Mouse (Mus musculus) myocyte (in vitro differentiated cells): ENCODE data around the gene Ppfibp1. TPM values are rescaled to one million over a fixed set of nuclear protein-coding genes. Genes with fewer than 3 reads are reported as not detected.
A peak's percentile ranks its signal among the peaks of the same experiment; 100 is the strongest.

Experiments used
- H3K27me3 ChIP-seq: one replicate; pipeline ENCODE4 v1.6.1; 2011; ENCODE audit not compliant: control insufficient read depth, insufficient read depth, insufficient read length
- H3K36me3 ChIP-seq: one replicate; pipeline ENCODE4 v1.6.1; 2011; ENCODE audit not compliant: control insufficient read depth, insufficient read depth
- H3K4me2 ChIP-seq: one replicate; pipeline ENCODE4 v1.6.1; 2011; ENCODE audit warnings: low read depth, control low read depth
- H3K4me3 ChIP-seq: one replicate; pipeline ENCODE4 v1.5.1; 2011; ENCODE audit warnings: mild to moderate bottlenecking, control low read depth, moderate library complexity
- H3K79me2 ChIP-seq: one replicate; pipeline ENCODE4 v1.6.1; 2011; ENCODE audit not compliant: control insufficient read depth, insufficient read depth
- H3ac ChIP-seq: one replicate; pipeline ENCODE4 v1.6.1; 2011; ENCODE audit not compliant: control insufficient read depth, insufficient read length
- CEBPB ChIP-seq: IDR thresholded peaks from 2 replicates; pipeline ENCODE4 v1.6.1; 2011; ENCODE audit warnings: mild to moderate bottlenecking, moderate library complexity; ENCODE audit not compliant: poor library complexity, insufficient read depth, severe bottlenecking
- E2F4 ChIP-seq: IDR thresholded peaks from one replicate; pipeline ENCODE4 v1.6.1; 2011; ENCODE audit warnings: mild to moderate bottlenecking, control low read depth, moderate library complexity; ENCODE audit not compliant: insufficient read depth
- MAX ChIP-seq: IDR thresholded peaks from one replicate; pipeline ENCODE4 v1.6.1; 2011; ENCODE audit warnings: low read depth, mild to moderate bottlenecking, control low read depth
- MYOD1 ChIP-seq, 3 experiments: IDR thresholded peaks; one replicate each; pipeline ENCODE4 v1.6.1; 2011; ENCODE audit warnings: control low read depth in 2 of 3, low read depth in 2 of 3, mild to moderate bottlenecking in 2 of 3, moderate library complexity in 1 of 3; ENCODE audit not compliant: insufficient read length in 2 of 3, control insufficient read depth in 1 of 3
- MYOG ChIP-seq, 3 experiments: IDR thresholded peaks; one replicate each; pipeline ENCODE4 v1.6.1; 2011; ENCODE audit warnings: control low read depth in 2 of 3, low read depth in 2 of 3, mild to moderate bottlenecking in 2 of 3; ENCODE audit not compliant: insufficient read length in 2 of 3, control insufficient read depth in 1 of 3, insufficient read depth in 1 of 3
- POLR2A ChIP-seq: IDR thresholded peaks from one replicate; pipeline ENCODE4 v1.6.1; 2011; ENCODE audit warnings: low read depth, mild to moderate bottlenecking, control low read depth, moderate library complexity; ENCODE audit not compliant: insufficient read length
- POLR2AphosphoS2 ChIP-seq: IDR thresholded peaks from one replicate; pipeline ENCODE4 v1.6.1; 2011; ENCODE audit warnings: low read depth, control low read depth; ENCODE audit not compliant: insufficient read length
- REST ChIP-seq: IDR thresholded peaks from one replicate; pipeline ENCODE4 v1.6.1; 2011; ENCODE audit warnings: mild to moderate bottlenecking, control low read depth, moderate library complexity; ENCODE audit not compliant: insufficient read depth, insufficient read length
- SRF ChIP-seq: IDR thresholded peaks from one replicate; pipeline ENCODE4 v1.6.1; 2011; ENCODE audit warnings: low read depth; ENCODE audit not compliant: control insufficient read depth, insufficient read length
- TCF12 ChIP-seq: IDR thresholded peaks from one replicate; pipeline ENCODE4 v1.6.1; 2011; ENCODE audit warnings: mild to moderate bottlenecking, control low read depth; ENCODE audit not compliant: poor library complexity, insufficient read depth, severe bottlenecking
- TCF3 ChIP-seq: IDR thresholded peaks from one replicate; pipeline ENCODE4 v1.6.1; 2011; ENCODE audit warnings: low read depth, control low read depth; ENCODE audit not compliant: insufficient read length
- USF1 ChIP-seq: IDR thresholded peaks from one replicate; pipeline ENCODE4 v1.6.1; 2011; ENCODE audit warnings: low read depth, mild to moderate bottlenecking, control low read depth, moderate library complexity
- polyA plus RNA-seq: library from polyadenylated mRNA; unstranded; fragments of >200 nt; fragmentation: generic; extraction: Trizol; gene quantifications from one replicate; pipeline ENCODE4 v1.2.1, GENCODE M21; 2012; ENCODE audit warnings: missing spikeins

Gene Ppfibp1
- polyA plus RNA-seq, 1 experiment = 79.3 TPM

- H3K36me3 ChIP-seq = peaks cover 17% of the 10 kb centered on the region
- no peak overlapping the region for H3ac ChIP-seq
- peak overlapping the region; percentile 61 for H3K4me2 ChIP-seq
- H3K79me2 ChIP-seq = peaks cover 96% of the 10 kb centered on the region
- no peak for TF ChIP-seq REST
- TF ChIP-seq CEBPB = peak; percentile 54; the same call in 1 of the 2 replicates
- no peaks in the 10 kb centered on the region for H3K27me3 ChIP-seq
- H3K4me3 ChIP-seq = no peak overlapping the region
Observed at GRCm38 (mm10) chr6:146899647-146900046, 11.4 kb downstream of the Ppfibp1 start.

GRCm38 (mm10) chr6:146901929-146902328, 13.6 kb downstream of the Ppfibp1 start:
- H3K27me3 ChIP-seq = no peaks in the 10 kb centered on the region
- no peak overlapping the region for H3K4me2 ChIP-seq
- H3ac ChIP-seq = no peak overlapping the region
- peaks cover 97% of the 10 kb centered on the region for H3K79me2 ChIP-seq
- no peak overlapping the region for H3K4me3 ChIP-seq
- TF ChIP-seq E2F4 (no peak), MAX (no peak), POLR2AphosphoS2 (no peak), MYOG (IDR thresholded peaks at IDR 0.05; ENCODE audit: control insufficient read depth in 1 of 3, insufficient read depth in 1 of 3, insufficient read length in 2 of 3, low read depth in 2 of 3) (no peak), TCF3 (no peak), SRF (no peak), CEBPB (no peak), POLR2A (no peak), REST (no peak), MYOD1 (IDR thresholded peaks at IDR 0.05; ENCODE audit: control insufficient read depth in 1 of 3, insufficient read length in 2 of 3, low read depth in 2 of 3) (no peak)
- peaks cover 17% of the 10 kb centered on the region for H3K36me3 ChIP-seq

- no peak overlapping the region for H3K4me2 ChIP-seq
- no peak for TF ChIP-seq MYOG (IDR thresholded peaks at IDR 0.05; ENCODE audit: control insufficient read depth in 1 of 3, insufficient read depth in 1 of 3, insufficient read length in 2 of 3, low read depth in 2 of 3)
- H3K27me3 ChIP-seq = no peaks in the 10 kb centered on the region
- no peak overlapping the region for H3ac ChIP-seq
- peaks cover 93% of the 10 kb centered on the region for H3K79me2 ChIP-seq
- H3K4me3 ChIP-seq = no peak overlapping the region
- peaks cover 17% of the 10 kb centered on the region for H3K36me3 ChIP-seq
Observed at GRCm38 (mm10) chr6:146903632-146904031, 15.3 kb downstream of the Ppfibp1 start.

DNA sequence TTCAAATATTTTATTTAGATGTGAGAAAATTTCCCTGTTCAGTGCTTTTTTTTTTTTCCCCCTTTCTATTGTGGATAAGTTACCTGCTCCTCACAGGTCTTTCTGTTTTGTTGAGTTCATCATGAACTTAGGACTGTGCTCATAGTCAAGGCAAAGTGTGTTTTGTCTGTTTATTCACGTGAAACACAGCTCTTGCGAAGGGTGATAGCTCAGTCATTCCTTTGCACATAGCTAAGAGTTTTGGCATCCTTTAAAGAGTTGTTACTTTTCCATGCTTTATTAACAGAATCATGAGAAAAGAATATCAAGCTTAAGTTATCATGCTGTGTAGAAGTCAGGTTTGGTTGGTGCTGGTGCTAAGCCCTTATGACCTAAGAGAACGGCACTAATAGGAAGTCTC, 16.4 kb downstream of the Ppfibp1 start:
- Histone ChIP-seq H3K4me3 (no peak overlapping the region), H3K79me2 (peaks cover 82% of the 10 kb centered on the region), H3K4me2 (no peak overlapping the region), H3K36me3 (peaks cover 17% of the 10 kb centered on the region), H3ac (no peak overlapping the region), H3K27me3 (no peaks in the 10 kb centered on the region)
- TF ChIP-seq REST (no peak), POLR2A (no peak), MYOG (IDR thresholded peaks at IDR 0.05; ENCODE audit: control insufficient read depth in 1 of 3, insufficient read depth in 1 of 3, insufficient read length in 2 of 3, low read depth in 2 of 3) (no peak), TCF3 (no peak), POLR2AphosphoS2 (no peak), CEBPB (no peak), MYOD1 (IDR thresholded peaks at IDR 0.05; ENCODE audit: control insufficient read depth in 1 of 3, insufficient read length in 2 of 3, low read depth in 2 of 3) (no peak), MAX (no peak), SRF (no peak), USF1 (no peak), E2F4 (no peak), TCF12 (no peak)

DNA sequence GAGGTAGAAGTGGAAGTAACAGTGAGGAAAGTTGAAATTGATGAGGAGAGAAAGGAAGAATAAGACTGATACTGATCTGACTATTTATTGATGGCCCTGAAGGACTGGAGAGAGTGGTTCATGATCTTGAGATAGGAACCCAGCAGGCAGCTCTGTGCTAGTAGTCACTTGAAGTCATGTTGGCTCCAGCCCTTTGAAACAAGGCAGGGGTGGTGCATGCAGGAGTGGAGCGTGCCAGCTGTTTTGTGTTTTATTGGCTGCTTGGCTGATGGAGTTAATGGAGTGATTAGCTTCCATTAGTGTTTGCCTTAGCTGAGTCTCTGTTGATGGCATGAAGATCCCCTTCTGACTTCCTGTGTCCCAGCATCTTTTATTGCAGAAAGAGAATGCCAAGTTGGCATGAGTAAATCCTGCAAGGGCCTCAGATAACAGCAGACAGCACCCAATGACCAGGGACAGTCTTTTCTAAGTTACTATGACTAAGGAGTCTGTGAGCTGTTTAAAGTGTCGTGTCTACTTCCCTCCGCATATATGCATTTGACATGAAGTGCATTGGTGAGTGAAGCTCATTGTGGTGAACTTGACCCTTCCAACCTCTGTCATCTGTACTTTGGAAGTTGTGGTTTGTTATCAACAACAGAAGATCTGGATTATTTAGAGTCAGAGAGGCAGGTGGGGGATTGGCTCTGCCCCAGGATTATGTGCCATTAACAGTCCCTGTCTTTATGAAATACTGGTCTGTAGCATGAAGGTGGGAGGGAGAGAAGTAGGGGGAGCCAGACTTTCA, 17.9 kb downstream of the Ppfibp1 start:
- no peaks in the 10 kb centered on the region for H3K27me3 ChIP-seq
- no peak overlapping the region for H3K4me3 ChIP-seq
- H3K36me3 ChIP-seq = peaks cover 5% of the 10 kb centered on the region
- peak overlapping the region; percentile 54 for H3K4me2 ChIP-seq
- TF ChIP-seq MYOD1 (IDR thresholded peaks at IDR 0.05; ENCODE audit: control insufficient read depth in 1 of 3, insufficient read length in 2 of 3, low read depth in 2 of 3) (peak in 1 of 3 experiments; percentile 52), MAX (no peak)
- H3ac ChIP-seq = no peak overlapping the region
- peaks cover 76% of the 10 kb centered on the region for H3K79me2 ChIP-seq
